Mouse (Mus musculus) thymus, postnatal 4 days (tissue): Measurements from ENCODE around the gene Syn3.
"Not testable (repeated sequence)": the region's sequence is repeated elsewhere in the genome, so short reads cannot be mapped to it uniquely, and the experiment has no call there.

ENCODE experiments used
- DNase-seq: peaks from one replicate; pipeline ENCODE4 v3.0.0; 2021

Gene Syn3

DNA sequence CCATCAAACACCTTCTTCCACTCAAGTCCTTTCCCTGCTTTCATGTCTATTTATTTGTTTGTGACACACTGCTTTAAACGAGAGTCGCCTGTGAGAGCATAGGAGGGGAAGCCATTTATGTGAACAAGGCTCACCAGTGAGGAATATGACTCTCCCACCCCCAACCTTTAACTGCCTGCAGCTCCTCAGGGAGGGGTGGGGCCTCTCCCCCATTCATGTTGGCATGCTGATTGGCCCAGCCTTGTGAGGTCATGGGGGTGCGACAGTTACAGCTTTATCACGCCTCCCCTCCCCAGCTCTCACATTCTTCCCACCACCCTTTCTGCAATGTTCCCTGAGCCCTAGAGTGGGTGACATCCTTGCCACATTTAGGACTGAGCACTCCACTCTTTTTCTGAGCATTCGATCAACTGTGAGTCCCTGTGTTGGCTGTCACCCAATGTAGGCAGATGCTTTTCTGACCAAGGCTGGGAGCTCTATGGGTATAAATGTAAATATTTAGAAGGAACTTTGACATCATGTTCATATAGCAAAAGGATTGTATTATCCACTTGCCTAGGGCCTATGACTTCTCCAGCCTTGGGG lies 361.0 kb downstream of the Syn3 start:
- no peak for DNase-seq

DNA sequence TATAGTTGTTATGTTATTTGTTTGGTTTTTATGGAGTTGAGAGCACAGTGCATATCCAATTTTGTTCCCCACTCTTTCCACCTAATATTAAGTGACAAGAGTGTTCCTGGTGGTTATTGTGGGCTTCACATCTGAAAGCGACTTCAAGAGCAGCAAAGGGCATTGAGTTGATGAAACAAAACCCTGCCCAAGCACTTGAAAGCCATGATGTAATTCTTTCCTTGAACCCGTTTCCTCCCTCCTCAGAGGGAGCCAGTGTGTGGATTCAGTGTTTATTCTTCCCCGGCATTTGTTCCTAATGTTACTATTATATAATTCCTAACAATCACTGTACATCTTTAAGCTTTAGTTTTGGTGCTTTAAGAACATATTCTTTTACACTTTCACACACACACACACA lies 361.6 kb downstream of the Syn3 start:
- no peak for DNase-seq

DNA sequence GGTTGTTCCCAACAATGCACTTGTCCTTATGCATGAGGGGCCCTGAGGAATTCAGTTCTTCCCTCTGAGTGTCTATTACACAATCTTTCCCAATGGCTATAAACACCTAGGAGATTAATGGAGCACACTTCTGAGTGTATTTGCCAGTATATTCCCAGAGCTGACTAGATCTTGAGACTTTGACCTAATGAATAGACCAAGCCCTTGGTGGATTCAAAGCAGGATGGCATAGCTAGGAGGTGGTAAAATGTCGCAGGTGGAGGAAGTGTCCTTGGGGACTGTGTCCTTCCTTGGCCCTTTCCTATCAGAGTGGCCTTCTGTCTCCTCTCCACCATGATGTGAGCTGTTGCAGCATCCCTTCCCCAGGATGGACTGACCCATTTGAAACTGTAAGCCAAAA lies 362.4 kb downstream of the Syn3 start:
- DNase-seq, result no peak

DNA sequence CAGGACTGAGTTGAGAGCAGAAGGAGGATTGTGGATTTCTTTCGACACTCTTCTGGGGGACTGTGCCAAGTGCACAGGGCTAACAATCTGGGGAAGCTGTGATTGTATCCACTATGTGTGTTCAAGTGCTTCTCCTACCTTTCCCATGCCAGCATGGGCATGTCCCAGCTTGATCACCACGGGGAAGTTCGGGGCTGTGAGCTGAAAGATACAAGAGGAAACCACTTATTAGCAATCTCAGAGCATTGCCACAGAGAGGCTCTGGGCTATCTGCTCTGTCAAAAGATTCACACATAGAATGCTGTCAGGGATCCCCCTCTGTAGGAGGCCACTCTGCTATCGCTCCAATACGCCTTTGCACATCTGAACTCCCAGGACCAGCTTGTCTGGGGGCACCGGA lies 363.8 kb downstream of the Syn3 start:
- DNase-seq, result no peak

DNA sequence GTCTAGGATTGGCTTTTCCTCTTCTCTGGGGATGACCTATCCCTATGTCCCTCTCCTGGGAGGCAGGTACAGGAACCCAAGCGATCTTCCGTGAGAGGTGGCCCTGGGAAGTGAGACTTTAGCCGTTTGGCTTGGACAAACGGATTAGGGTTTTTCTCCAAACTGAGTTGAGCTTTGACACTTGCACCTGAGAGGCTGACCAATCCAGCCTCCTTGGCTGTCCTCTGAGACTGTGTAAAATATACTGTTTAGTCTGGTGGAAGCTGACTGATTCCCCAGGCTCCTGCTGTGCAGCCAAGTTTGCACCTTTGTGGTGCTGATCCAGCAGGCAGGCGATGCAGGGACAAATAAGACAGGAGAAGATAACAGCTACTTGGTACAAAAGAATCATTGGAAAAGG lies 364.4 kb downstream of the Syn3 start:
- DNase-seq, result no peak

DNA sequence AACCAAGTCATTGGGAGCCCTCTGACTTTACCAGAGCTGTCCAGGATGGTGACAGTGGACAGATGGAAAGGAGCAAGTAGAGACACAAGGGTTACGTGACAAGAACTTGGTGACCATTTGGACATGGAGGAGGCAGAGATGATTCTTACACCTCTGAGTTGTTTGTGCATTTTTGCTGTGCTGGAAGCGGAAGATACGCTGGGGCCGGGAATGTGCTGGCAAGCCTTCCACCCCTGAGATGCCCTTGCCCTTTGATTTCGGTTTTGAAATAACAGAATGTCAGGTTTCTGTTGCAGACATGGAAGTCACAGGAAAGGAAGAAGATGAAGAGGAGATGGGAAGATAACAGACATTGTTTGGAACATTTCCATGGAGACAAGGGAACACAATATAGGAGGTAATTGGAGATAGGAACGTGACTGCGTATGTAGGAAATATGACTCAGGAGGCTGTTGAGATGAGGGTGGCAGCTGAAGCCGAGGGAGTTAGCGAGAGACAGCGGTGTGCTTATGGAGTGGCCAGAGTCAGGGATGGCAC lies 366.2 kb downstream of the Syn3 start:
- DNase-seq, result no peak

DNA sequence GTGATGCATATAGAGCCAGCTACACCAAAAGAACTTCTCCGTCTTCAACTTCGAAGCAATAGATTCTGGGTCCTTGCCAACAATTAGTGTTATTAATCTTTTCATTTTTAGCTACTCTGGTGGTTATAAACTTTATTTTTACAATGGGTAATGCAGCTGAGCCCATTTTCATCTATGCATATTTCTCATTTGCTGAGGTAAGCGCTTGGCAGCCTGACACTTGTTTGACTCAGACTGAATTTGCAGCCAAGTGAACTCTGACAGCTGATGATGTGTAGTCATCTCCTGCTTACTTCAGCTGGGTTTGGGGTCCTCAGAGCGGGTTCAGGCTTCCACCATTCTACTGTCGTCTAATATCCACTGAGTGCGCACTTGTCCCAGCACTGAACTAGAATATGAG lies 369.6 kb downstream of the Syn3 start:
- DNase-seq, result no peak

DNA sequence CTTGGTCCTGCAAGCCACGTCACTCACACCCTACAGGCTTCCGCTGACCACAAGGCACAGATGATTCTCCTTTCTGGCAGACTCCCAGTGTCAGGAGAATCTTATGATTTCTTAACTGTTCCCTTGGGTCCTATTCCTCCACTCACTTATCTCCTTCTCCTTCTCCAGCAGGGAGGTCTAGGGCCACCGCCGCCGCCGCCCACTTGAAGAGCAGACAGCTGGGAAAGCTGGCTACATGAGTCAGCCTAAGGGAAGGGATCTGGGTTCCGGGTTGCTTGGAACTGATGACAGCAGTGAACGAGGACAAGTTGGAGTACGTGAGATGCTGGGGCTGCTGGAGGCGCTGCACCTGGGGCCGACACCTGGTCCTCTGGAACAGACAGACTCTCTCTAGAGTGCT lies 372.2 kb downstream of the Syn3 start:
- no peak for DNase-seq

DNA sequence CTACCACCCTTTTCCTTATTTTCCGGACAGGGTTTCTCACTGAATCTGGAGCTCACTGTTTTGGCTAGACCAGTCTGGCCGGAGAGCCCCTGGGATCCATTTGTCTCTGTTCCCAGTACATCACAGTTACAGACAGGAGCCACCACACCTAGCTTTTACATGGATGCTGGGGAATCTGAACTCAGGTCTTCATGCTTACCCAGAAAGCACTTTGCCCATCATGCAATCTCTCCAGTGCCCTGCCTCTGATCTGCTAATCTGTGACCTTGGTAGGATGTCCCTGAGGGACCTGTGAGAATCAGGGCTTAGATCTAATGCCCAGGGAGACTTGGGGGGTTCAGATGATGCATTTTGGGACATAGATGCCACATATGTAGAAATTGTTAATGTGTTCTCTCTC lies 373.3 kb downstream of the Syn3 start:
- DNase-seq, result no peak

DNA sequence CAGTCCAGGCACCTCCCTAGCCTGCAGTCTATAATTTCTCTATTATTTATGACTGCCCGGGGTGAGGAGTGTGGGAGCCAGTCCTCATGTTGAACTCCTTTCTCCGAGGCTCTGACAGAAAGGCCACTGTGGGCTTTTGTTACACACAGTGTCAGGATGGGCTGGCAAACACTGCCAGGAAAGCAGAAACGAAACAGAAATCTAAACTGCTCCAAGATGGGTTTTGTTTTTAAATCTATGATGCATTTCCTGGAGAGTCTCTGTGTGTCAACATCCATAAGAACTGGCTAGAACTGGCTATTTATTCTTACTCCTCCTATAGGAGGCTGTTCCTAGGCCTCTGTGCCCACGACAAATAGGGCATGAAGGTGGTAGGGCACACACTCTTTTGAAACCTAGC lies 374.6 kb downstream of the Syn3 start:
- DNase-seq, result no peak

DNA sequence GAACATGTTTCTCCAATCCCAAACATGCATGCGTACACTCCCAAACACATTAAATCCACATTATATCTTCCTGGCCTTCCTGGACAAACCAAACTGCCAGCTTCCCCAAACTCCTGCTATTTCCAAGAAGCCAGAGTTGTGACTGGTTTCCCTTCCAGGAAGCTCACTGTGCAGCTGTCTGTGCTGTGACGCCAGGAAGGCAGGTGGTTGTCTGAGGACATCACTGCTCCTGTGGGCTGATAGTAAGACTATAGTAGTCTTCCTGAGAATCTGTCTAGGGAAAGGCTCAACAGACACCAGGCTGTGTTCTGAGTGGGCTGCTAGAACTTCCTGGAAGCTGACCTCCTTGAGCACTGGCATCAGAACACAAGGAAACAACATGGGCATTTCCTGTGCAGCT lies 375.5 kb downstream of the Syn3 start:
- DNase-seq, result no peak

DNA sequence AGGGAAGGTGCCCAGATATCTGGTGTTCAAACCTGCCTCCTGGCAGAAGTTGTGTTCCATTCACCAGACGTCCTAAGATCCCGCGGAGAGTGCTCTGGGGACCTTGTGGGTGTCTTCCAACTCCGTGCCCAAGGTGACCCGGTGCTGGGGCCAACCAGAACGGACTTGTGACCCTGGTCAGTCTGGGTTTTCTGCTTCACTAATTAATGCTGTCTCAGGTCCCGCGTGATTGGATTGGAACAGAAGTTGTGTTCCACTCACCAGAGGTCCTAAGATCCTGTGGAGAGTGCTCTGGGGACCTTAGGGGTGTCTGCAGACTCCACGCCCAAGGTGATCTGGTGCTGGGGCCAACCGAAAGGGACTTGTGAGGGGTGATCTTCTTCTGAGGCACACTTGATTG lies 376.2 kb downstream of the Syn3 start:
- not testable (repeated sequence) for DNase-seq

DNA sequence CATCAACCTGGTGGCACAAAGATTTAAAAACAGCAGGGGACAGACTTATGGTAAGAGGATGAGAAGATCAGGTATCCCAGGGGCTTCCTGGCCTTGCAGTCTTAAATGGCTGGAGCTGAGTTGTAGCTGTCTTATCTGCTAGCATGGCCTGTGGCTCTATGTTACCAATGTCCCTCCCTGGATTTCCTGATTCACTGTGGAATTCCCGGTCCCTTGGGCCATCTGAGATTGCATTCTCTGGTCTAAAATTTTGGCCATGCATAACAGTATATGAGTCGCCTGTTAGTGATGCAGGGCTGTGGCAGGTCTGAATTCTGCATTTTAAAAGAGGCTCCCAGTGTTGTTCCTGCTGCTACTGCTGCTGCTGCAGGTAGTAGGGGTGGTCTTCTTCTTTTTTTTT lies 382.4 kb downstream of the Syn3 start:
- DNase-seq, result no peak

DNA sequence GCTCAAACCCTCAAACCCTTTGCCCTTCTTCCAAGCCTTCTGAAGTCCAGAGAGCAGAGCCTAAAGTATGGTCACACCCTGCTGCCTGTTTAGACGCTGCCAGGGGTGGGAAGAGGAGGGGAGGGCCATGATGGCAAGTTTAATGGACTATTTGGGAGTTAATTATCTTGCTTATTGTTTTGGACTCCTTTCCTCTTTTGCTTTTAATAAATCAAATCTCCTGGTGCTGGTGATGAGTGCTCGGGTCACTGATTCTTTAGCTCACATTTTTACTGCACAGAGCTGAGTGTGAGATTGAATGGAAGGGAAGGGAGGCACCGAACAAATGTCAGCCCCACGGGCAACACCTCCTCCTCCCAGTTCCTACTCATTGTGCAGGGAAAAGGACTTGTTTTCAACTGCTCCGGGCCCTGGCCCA lies 384.3 kb downstream of the Syn3 start:
- DNase-seq, result no peak

DNA sequence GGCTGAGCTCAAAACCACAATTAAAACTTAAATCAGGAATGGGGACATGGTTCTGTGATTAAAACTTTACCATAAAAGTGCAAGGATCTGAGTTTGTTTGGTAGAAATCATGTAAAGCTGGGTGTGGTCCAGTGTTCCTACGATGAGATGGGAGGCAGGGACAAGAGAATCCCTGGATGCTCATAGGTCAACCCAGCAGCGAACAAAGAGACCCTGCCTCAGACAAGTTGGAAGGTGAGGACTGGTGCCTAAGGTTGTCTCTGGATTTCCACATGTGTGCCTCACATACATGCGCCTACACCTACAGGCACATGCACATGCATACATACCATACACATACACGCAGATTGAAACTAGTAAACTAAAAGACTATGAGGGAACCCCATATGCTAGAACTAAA lies 389.9 kb downstream of the Syn3 start:
- no peak for DNase-seq

DNA sequence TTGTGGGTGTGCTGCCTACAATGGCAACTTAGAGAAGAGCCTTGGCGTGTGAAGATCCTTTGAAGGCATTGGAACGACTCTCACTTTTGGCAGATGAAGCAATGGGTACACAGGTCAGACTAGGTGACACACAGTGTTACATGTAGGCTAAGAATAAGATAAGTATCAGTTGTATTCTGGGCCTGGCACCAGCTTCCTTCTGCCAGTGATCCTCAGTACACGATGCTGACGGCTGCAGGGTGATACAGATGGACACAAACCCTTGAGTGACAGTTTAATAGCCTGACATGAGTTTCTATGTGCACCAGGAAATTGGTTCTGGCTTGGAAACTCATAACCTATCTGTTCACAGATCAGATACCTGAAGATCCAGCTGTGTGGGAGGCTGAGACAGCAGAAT lies 391.0 kb downstream of the Syn3 start:
- no peak for DNase-seq

DNA sequence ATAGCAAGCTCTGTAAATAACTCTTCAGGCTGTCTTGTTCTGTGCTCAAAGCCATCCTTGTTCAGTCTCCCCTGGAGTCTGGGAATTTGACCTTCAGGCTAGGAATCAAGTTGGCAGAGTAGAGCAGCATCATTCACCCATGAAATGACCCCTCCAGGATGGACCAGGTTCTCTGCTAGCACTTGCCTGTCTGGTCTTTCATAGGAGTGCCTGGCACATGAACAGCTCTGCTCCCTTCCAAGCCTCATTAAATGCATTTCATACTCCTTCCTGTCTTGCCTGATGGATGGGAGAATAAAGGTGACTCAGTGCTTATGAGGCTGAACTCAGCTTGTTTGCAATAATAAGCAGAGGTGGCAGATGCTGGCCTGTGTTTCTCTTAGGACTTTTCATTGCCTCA lies 394.7 kb downstream of the Syn3 start:
- no peak for DNase-seq

DNA sequence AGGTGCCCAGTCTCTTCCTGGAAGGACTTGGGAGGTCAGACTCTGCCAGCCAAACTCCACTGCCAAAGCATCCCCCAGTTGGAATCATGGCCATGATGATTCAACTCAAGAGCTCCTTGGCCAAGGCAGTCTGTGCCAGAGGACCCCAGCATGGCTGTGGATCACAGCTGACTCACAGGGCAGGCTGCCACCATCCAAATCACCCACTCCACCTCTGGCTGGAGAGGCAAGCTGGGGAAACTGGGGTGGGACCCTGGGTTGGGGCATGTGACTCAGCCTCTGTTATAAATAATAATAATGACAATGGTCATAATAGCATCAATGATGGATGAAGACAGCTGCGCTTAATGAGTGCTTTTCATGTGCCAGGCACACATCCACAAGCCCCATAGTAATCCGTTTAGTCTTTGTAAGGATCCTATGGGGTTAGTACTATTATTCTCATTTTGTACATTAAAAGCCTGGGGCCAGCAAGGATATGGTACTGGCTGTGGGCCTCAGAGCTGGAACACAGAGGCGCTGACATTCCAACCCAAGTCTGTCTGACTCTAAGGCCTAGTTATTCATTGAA lies 398.3 kb downstream of the Syn3 start:
- no peak for DNase-seq

DNA sequence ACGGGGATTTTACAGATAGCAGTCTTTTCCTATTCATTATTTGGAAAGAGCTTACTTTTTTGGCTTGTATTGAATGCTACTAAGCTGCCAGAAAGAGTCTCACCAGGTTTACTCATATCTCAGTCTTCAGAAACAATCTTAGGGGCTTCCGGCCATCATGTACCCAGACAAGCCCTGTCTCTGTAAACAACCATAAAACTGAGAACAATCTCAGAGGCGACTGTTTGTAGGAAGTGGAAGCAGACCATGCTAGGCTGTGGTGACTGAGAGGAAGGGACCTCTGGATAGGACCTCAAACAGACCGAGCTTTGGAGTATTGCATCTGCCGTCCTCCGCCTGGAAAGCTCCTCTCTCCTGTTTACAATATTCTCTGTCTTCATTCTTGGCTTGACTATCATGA lies 400.3 kb downstream of the Syn3 start:
- no peak for DNase-seq

DNA sequence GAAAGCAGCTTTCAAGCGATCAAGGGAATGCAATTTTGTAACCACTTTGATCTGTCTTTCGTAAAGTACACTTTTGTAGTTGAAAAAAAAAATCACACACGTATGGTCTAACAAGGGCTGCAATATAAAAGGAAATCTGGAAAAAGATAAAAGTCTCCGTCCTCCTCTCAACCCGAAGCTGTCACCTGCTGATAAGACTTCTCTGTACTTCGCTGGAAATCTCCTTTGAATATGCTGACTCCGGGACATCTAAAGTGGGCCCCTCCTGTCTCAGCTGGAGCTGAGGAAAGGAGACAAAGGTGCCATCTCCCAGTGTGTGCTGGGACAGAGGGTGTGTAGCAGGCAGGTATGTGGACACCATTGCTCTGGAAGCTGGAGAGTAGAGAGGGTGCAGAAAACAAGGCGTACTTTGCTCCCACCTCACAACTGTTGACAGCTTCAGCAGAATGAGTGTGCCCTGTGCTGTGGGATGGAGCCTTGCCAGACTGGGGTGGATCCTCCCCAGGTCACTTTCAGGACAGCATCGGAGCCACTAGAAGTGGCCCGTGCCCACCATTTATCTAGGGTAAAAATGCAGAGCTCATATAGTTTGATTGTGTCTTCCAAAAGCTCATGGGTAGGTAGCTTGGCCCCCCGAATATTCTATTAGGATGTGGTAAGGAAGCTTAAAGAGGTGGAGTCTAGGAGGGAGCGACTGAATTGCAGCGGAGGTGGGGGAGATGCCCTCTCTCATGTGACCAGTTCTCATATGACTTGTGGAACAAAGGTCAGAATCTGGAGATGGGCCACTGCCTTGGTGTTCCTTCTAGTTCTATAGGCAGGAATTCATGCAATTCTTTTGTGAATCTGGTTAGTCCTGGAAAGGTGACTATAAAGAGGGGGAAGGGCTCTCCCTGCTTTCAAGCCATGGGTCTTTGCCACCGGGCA lies 405.3 kb downstream of the Syn3 start:
- DNase-seq, result no peak

DNA sequence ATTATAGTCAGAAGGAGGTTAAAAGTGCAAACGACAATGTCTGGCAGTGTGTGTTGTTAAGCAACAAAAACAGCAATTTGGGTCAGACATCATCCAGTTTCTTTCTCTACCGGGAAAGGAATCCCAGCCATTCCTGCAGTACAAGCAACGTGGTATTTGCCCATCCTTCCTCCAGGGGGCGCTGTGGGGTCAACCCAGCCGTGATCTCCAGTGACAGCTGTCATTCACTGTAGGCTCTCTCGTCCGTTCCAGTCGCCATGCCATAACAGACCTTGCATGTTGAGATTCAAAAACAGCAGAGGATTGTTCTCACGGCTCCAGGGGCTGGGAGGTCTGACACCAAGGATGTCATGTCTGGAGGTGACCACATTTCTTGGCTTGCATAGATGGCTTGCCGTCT lies 406.8 kb downstream of the Syn3 start:
- peak; percentile 70 for DNase-seq

DNA sequence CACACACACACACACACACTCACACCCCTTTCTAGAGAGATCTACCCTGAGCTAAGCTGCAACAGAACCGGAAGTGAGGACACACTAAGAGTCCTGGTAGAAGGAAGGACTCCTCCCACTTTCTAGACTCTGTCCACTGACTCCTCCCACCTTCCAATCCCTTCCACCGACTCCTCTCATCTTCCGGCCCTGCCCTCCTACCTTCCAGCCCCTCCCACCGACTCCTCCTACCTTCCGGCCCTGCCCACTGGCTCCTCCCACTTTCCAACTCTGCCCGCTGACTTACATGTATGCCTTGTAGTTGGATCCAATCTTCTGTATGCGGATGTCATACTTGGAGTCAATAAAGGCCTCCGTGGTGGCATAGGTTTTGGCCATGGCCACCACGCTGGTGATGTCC lies 418.8 kb downstream of the Syn3 start:
- no peak for DNase-seq

DNA sequence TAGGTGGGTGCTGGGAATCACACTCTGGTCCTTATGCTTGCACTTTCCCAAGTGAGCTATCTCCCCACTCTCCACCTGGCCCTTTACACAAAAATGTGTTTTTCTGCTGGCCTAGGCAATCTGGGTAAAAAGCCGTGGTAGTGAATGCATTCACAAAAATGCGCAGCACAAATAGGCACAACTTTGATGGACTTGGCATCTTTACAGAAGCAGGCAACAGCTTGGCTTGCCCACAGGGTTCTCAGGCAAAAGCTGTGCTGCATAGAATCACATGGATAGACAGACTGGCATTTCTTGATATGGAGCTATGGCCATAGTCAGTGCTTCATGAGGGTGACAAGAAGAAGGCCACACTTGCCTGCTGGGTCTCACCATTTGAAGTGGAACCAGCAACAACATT lies 419.9 kb downstream of the Syn3 start:
- no peak for DNase-seq

DNA sequence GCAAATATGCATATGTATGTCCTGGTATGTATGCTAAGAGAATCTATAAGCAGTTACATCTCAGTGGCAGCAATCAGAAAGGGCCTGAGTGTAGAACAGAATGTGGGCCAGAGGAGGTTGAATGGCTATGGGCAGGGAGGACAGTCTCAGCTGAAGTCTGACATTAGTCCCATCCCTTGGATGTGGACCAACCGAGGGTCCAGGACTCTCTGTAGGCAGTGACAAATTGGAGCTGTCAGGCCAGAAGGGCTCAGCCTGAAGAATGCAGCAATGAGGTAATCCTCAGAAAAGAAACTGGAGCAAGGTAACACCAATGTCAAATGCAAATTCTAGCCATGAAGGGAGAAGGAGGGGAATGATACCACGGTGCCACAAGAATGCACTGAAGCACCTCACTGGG lies 421.4 kb downstream of the Syn3 start:
- DNase-seq, result no peak
